Comparison of ENCODE assay signal across 25 mouse cellular contexts in genomic region chr12:92708466-92708865, GRCm38 (mm10).
DNase-seq lines count a peak whose midpoint lies in the region; ATAC-seq and TF ChIP-seq lines count a peak whose summit lies in the region.
"Had no signal": no experiment of that assay in that cellular context is flagged by ENCODE, and none has a peak within 500 bp of the region (broad histone marks: within the 10 kb centered on the region; RNA-seq: fewer than 3 reads in every experiment).

No protein-coding gene starts in this region.

- no peaks in the 10 kb centered on the region for H3K27me3 ChIP-seq in embryonic facial prominence, embryonic 14.5 days (replicated peaks; ENCODE audit: control insufficient read depth, insufficient read depth, low read length)
- no peaks in the 10 kb centered on the region for H3K27me3 ChIP-seq in embryonic facial prominence, embryonic 10.5 days (replicated peaks; ENCODE audit: low read depth, poor library complexity, severe bottlenecking)
- H3K27me3 ChIP-seq in hindbrain, postnatal 0 days (ENCODE audit: insufficient read depth, low read length) = no peaks in the 10 kb centered on the region
- H3K27me3 ChIP-seq in hindbrain, embryonic 10.5 days (ENCODE audit: insufficient read depth, poor library complexity, severe bottlenecking) = no peaks in the 10 kb centered on the region
- no peaks in the 10 kb centered on the region for H3K27me3 ChIP-seq in midbrain, postnatal 0 days (ENCODE audit: insufficient read depth, low read length)
- no peaks in the 10 kb centered on the region for H3K27me3 ChIP-seq in midbrain, embryonic 10.5 days (ENCODE audit: low read depth, poor library complexity, severe bottlenecking)
- H3K27me3 ChIP-seq: embryonic facial prominence, embryonic 13.5 days; heart, embryonic 13.5 days; hindbrain, embryonic 12.5 days had no signal

- no peaks in the 10 kb centered on the region for H3K36me3 ChIP-seq in embryonic facial prominence, embryonic 14.5 days (ENCODE audit: control insufficient read depth, insufficient read depth, low read length)
- no peaks in the 10 kb centered on the region for H3K36me3 ChIP-seq in embryonic facial prominence, embryonic 10.5 days (replicated peaks)
- no peaks in the 10 kb centered on the region for H3K36me3 ChIP-seq in hindbrain, postnatal 0 days (ENCODE audit: insufficient read depth, low read length)
- H3K36me3 ChIP-seq in hindbrain, embryonic 10.5 days = no peaks in the 10 kb centered on the region
- no peaks in the 10 kb centered on the region for H3K36me3 ChIP-seq in midbrain, postnatal 0 days (ENCODE audit: insufficient read depth, low read length)
- no peaks in the 10 kb centered on the region for H3K36me3 ChIP-seq in midbrain, embryonic 10.5 days
- H3K36me3 ChIP-seq: embryonic facial prominence, embryonic 13.5 days; heart, embryonic 10.5 days; heart, embryonic 13.5 days; hindbrain, embryonic 12.5 days had no signal

- ATAC-seq in embryonic facial prominence, embryonic 14.5 days (ENCODE audit: low read depth) = no peak; the same call in 1 of the 2 replicates
- no peak for ATAC-seq in hindbrain, postnatal 0 days
- no peak for ATAC-seq in midbrain, postnatal 0 days (ENCODE audit: low FRiP score)
- ATAC-seq in erythroid progenitor cell, adult 5-6 weeks (replicated peaks; ENCODE audit: low FRiP score, poor library complexity, severe bottlenecking) = no peak
- ATAC-seq: activated CD4-positive, CD25-positive, alpha-beta regulatory T cell, adult 4 months; forebrain, embryonic 16.5 days had no signal

- no peaks in the 10 kb centered on the region for H3K9me3 ChIP-seq in embryonic facial prominence, embryonic 14.5 days (ENCODE audit: control insufficient read depth, low read length)
- no peaks in the 10 kb centered on the region for H3K9me3 ChIP-seq in embryonic facial prominence, embryonic 10.5 days
- no peaks in the 10 kb centered on the region for H3K9me3 ChIP-seq in hindbrain, postnatal 0 days (ENCODE audit: low read length)
- H3K9me3 ChIP-seq in hindbrain, embryonic 10.5 days = no peaks in the 10 kb centered on the region
- H3K9me3 ChIP-seq in midbrain, postnatal 0 days (ENCODE audit: low read length) = no peaks in the 10 kb centered on the region
- H3K9me3 ChIP-seq in midbrain, embryonic 10.5 days (replicated peaks) = no peaks in the 10 kb centered on the region
- H3K9me3 ChIP-seq: embryonic facial prominence, embryonic 13.5 days; heart, embryonic 10.5 days; heart, embryonic 13.5 days; hindbrain, embryonic 12.5 days had no signal

- DNase-seq in embryonic facial prominence, embryonic 14.5 days (ENCODE audit: low spot score) = peak; percentile 2
- DNase-seq in embryonic facial prominence, embryonic 10.5 days (ENCODE audit: low spot score) = no peak
- DNase-seq in hindbrain, postnatal 0 days (ENCODE audit: low spot score) = peak; percentile 2
- no peak for DNase-seq in hindbrain, embryonic 10.5 days (ENCODE audit: low spot score)
- DNase-seq in midbrain, postnatal 0 days (ENCODE audit: low spot score) = peak; percentile 16
- DNase-seq in midbrain, embryonic 10.5 days (ENCODE audit: low spot score) = no peak
- DNase-seq in brain, adult 2 months (ENCODE audit: low read depth, low spot score) = peak; percentile 64
- DNase-seq: adrenal gland, adult 8-10 months; adrenal gland, postnatal 25 days; cerebellum, adult 11 months; cerebellum, adult 2 months; cerebellum, adult 9-11 months; cerebellum, postnatal 25 days; gastrocnemius, postnatal 10 days; gastrocnemius, postnatal 36 days; heart, adult 2 months; heart, postnatal 14 days; heart, postnatal 4 days had no signal

- H3K4me3 ChIP-seq in embryonic facial prominence, embryonic 14.5 days (ENCODE audit: low read depth, low read length) = no peak overlapping the region
- no peak overlapping the region for H3K4me3 ChIP-seq in embryonic facial prominence, embryonic 10.5 days
- no peak overlapping the region for H3K4me3 ChIP-seq in hindbrain, postnatal 0 days (ENCODE audit: low read length)
- H3K4me3 ChIP-seq in hindbrain, embryonic 10.5 days = no peak overlapping the region
- no peak overlapping the region for H3K4me3 ChIP-seq in midbrain, postnatal 0 days (ENCODE audit: low read depth, low read length)
- no peak overlapping the region for H3K4me3 ChIP-seq in midbrain, embryonic 10.5 days
- H3K4me3 ChIP-seq: embryonic facial prominence, embryonic 13.5 days; heart, adult 2 months; heart, embryonic 10.5 days; heart, embryonic 13.5 days; hindbrain, embryonic 12.5 days had no signal

- H3K4me1 ChIP-seq in embryonic facial prominence, embryonic 14.5 days (ENCODE audit: control insufficient read depth, insufficient read depth, low read length) = no peaks in the 10 kb centered on the region
- H3K4me1 ChIP-seq in embryonic facial prominence, embryonic 10.5 days = peaks cover 6% of the 10 kb centered on the region; the same call in 1 of the 2 replicates
- no peaks in the 10 kb centered on the region for H3K4me1 ChIP-seq in hindbrain, postnatal 0 days (ENCODE audit: insufficient read depth, low read length)
- no peaks in the 10 kb centered on the region for H3K4me1 ChIP-seq in hindbrain, embryonic 10.5 days (replicated peaks)
- H3K4me1 ChIP-seq in midbrain, postnatal 0 days (ENCODE audit: insufficient read depth, low read length) = no peaks in the 10 kb centered on the region
- H3K4me1 ChIP-seq in midbrain, embryonic 10.5 days = no peaks in the 10 kb centered on the region
- H3K4me1 ChIP-seq: embryonic facial prominence, embryonic 13.5 days; heart, embryonic 10.5 days; heart, embryonic 13.5 days; hindbrain, embryonic 12.5 days had no signal

- TF ChIP-seq CTCF in hindbrain, postnatal 0 days (IDR thresholded peaks at IDR 0.05; ENCODE audit: low read depth) = no peak
- TF ChIP-seq CTCF in midbrain, postnatal 0 days (IDR thresholded peaks at IDR 0.05) = no peak

- H3K9ac ChIP-seq in embryonic facial prominence, embryonic 14.5 days (ENCODE audit: low read depth, low read length) = no peak overlapping the region
- H3K9ac ChIP-seq in hindbrain, postnatal 0 days (replicated peaks; ENCODE audit: low read length) = no peak overlapping the region
- H3K9ac ChIP-seq in midbrain, postnatal 0 days (replicated peaks; ENCODE audit: low read length, poor library complexity, severe bottlenecking) = no peak overlapping the region
- H3K9ac ChIP-seq: embryonic facial prominence, embryonic 13.5 days; heart, embryonic 13.5 days; hindbrain, embryonic 12.5 days had no signal

- no peak overlapping the region for H3K27ac ChIP-seq in embryonic facial prominence, embryonic 14.5 days (replicated peaks; ENCODE audit: low read depth, low read length)
- no peak overlapping the region for H3K27ac ChIP-seq in embryonic facial prominence, embryonic 10.5 days (replicated peaks)
- H3K27ac ChIP-seq in hindbrain, postnatal 0 days = no peak overlapping the region
- no peak overlapping the region for H3K27ac ChIP-seq in hindbrain, embryonic 10.5 days
- H3K27ac ChIP-seq in midbrain, postnatal 0 days (ENCODE audit: low read depth, low read length) = no peak overlapping the region
- H3K27ac ChIP-seq in midbrain, embryonic 10.5 days (replicated peaks) = no peak overlapping the region
- H3K27ac ChIP-seq: embryonic facial prominence, embryonic 13.5 days; heart, adult 2 months; heart, embryonic 10.5 days; heart, embryonic 13.5 days; hindbrain, embryonic 12.5 days had no signal

- WGBS in embryonic facial prominence, embryonic 14.5 days = 43% methylated on average over 3 of the region's 3 CpGs
- WGBS in embryonic facial prominence, embryonic 10.5 days = 55% methylated on average over 3 of the region's 3 CpGs
- WGBS in hindbrain, postnatal 0 days = 36% methylated on average over 3 of the region's 3 CpGs
- 56% methylated on average over 3 of the region's 3 CpGs for WGBS in hindbrain, embryonic 10.5 days
- WGBS in midbrain, postnatal 0 days = 40% methylated on average over 3 of the region's 3 CpGs
- 40% methylated on average over 3 of the region's 3 CpGs for WGBS in midbrain, embryonic 10.5 days

- H3K4me2 ChIP-seq in embryonic facial prominence, embryonic 14.5 days (ENCODE audit: low read depth, low read length) = no peak overlapping the region
- no peak overlapping the region for H3K4me2 ChIP-seq in hindbrain, postnatal 0 days (ENCODE audit: low read depth, low read length)
- no peak overlapping the region for H3K4me2 ChIP-seq in midbrain, postnatal 0 days (ENCODE audit: low read depth, low read length, poor library complexity, severe bottlenecking)
- H3K4me2 ChIP-seq: embryonic facial prominence, embryonic 13.5 days; heart, embryonic 13.5 days; hindbrain, embryonic 12.5 days had no signal

Comparison
In these comparisons a context has a peak if more than half of its experiments do, and no peak if none do; other contexts are left out.
1. DNase-seq: peak in embryonic facial prominence, embryonic 14.5 days (single experiment), hindbrain, postnatal 0 days (single experiment), midbrain, postnatal 0 days (single experiment) and brain, adult 2 months (single experiment); none in embryonic facial prominence, embryonic 10.5 days (single experiment), hindbrain, embryonic 10.5 days (single experiment) and midbrain, embryonic 10.5 days (single experiment).